Mouse (Mus musculus) heart, adult 2 months (tissue): ENCODE data around the gene Abhd18.
"Not testable (repeated sequence)": the region's sequence is repeated elsewhere in the genome, so short reads cannot be mapped to it uniquely, and the experiment has no call there.

Experiments used
- CTCF ChIP-seq: fragments of 200-600 bp; IDR thresholded peaks from 2 replicates; pipeline ENCODE4 v1.8.1; 2022; ENCODE audit warnings: antibody characterized with exemption, mild to moderate bottlenecking, moderate library complexity
- EP300 ChIP-seq: fragments of 200-500 bp; IDR thresholded peaks from 2 replicates; pipeline ENCODE4 v1.6.1; 2011; ENCODE audit warnings: low read depth, low read length, control low read depth; ENCODE audit not compliant: insufficient read depth
- POLR2A ChIP-seq: fragments of 200-500 bp; IDR thresholded peaks from 2 replicates; pipeline ENCODE4 v1.6.1; 2011; ENCODE audit warnings: mild to moderate bottlenecking, low read depth, low read length, control low read depth; ENCODE audit not compliant: insufficient read depth

DNA sequence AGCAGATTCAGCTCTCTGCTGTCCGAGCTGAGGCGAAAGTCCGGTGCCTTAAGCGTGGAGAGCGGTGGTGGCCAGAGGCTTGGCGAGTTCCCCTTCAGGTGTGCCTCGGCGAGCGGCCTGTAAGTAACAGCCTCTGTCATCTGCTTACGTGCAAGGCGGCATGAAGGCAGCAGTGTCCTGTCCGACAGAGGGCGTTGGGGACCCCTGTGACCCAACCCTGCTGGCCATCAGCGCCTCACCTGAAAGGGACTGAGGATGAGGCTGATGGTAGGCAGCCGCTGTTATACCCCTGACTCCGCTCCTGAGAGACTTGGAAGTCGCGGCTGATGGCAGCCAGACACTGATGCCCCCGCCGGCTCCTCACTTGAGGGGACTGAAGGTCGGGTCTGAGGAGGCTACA, 248 bp downstream of the Abhd18 start:
- TF ChIP-seq CTCF, result peak; percentile 31
- not testable (repeated sequence) for TF ChIP-seq EP300, POLR2A
